Mouse (Mus musculus): ENCODE measurements around the gene Smyd4. TPM values are rescaled to one million over a fixed set of nuclear protein-coding genes. Genes with fewer than 3 reads are reported as not detected.

The Smyd4 gene
- total RNA-seq, 1 experiment: 28.3 TPM

DNA sequence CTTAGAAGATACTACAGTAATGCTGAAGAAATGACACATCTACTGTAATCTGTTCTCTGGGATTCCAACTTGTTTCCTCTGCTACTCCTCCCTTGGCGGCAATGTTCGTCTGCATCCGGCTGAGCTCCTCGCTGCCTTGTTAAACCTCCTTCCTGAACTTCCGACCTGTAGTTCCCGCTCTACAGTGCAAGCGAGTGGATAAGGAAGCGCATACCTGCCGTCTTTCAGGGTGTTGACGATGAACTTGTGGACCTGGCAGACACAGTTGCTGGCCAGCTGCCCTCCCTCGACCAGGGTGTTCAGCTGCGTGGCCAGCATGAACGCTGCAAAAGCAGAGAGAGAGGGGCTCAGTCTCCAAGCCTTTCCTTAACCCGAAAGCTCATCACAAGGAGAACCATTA lies 8.2 kb upstream of the Smyd4 start:
- no peak overlapping the region for H3K4me3 ChIP-seq (ENCODE audit: insufficient read depth in 1 of 2, low read depth in 1 of 2, low read length in 2 of 2, poor library complexity in 1 of 2, severe bottlenecking in 1 of 2)
- no peak for TF ChIP-seq HCFC1 (IDR thresholded peaks at IDR 0.05; ENCODE audit: borderline replicate concordance, insufficient read depth, low read length)
- no peak for TF ChIP-seq ZNF384 (IDR thresholded peaks at IDR 0.05; ENCODE audit: low read depth, low read length)
- no peak for TF ChIP-seq MAFK (IDR thresholded peaks at IDR 0.05; ENCODE audit: insufficient read depth, low read depth, low read length)
- no peak for TF ChIP-seq CHD2 (IDR thresholded peaks at IDR 0.05; ENCODE audit: low read depth, low read length)
- no peak for TF ChIP-seq ZC3H11A (IDR thresholded peaks at IDR 0.05; ENCODE audit: borderline replicate concordance, low read depth, low read length)
- peaks cover 44% of the 10 kb centered on the region for H3K36me3 ChIP-seq (ENCODE audit: control insufficient read depth, insufficient read depth, low read length, poor library complexity, severe bottlenecking)
- DNase-seq (ENCODE audit: low read depth, low spot score): no peak
- in situ Hi-C loops (cut with MboI; ENCODE audit: low sequenced_read_pairs in 2 of 2, unreplicated experiment in 2 of 2): no loop called here
- 0 out of 2 replicates have a peak overlapping the region, but pooled peaks have one; percentile 22 for H3K9ac ChIP-seq (ENCODE audit: insufficient read depth, low read depth, low read length, poor library complexity, severe bottlenecking)
- H3K4me1 ChIP-seq (ENCODE audit: control insufficient read depth in 2 of 2, insufficient read depth in 2 of 2, low read length in 2 of 2, poor library complexity in 1 of 2): peaks cover 0 to 5% of the 10 kb centered on the region in 2 experiments; a peak in 3 of 4 replicates
- H3K9me3 ChIP-seq (ENCODE audit: control insufficient read depth, insufficient read depth, low read depth, low read length): no peaks in the 10 kb centered on the region
- no peak overlapping the region for H3K27ac ChIP-seq (ENCODE audit: insufficient read depth, low read depth, low read length, poor library complexity, severe bottlenecking)

DNA sequence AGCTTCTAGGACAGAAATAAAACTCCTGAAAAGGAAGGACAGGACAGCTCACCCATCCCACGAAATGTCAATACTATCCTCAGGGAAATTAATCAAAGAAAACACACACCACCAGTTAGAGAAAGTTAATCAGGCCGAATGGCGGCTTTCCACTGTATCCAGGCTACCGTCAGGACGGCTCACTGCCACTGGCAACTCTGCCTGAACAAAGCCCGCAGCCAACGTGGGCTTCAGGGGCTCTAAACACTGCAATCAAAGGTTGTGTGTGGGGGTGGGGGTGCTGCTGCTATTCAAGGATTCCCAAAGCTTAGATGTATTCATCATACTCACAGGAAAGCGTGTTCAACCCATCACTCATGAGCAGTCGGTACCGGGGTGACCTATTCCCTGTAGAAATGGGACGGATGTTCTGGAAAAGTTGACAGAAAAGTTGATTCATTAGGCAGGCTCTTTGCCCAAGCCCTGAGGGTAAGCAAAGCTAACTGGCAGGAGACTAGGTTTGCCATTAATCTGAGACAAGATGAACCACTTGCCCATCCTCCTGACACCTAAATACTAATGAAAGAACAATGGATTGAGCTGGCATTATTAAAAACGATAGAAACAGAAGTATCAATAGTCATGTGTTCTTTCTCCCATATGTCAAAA lies 7.4 kb upstream of the Smyd4 start:
- peaks cover 42% of the 10 kb centered on the region for H3K36me3 ChIP-seq (ENCODE audit: control insufficient read depth, insufficient read depth, low read length, poor library complexity, severe bottlenecking)
- no peak overlapping the region for H3K9ac ChIP-seq (ENCODE audit: insufficient read depth, low read depth, low read length, poor library complexity, severe bottlenecking)
- in situ Hi-C loops (cut with MboI; ENCODE audit: low sequenced_read_pairs in 2 of 2, unreplicated experiment in 2 of 2): no loop called here
- H3K4me1 ChIP-seq (ENCODE audit: control insufficient read depth in 2 of 2, insufficient read depth in 2 of 2, low read length in 2 of 2, poor library complexity in 1 of 2): peaks cover 0 to 5% of the 10 kb centered on the region in 2 experiments; a peak in 2 of 4 replicates
- no peaks in the 10 kb centered on the region for H3K9me3 ChIP-seq (ENCODE audit: control insufficient read depth, insufficient read depth, low read depth, low read length)
- H3K4me3 ChIP-seq (ENCODE audit: insufficient read depth in 1 of 2, low read depth in 1 of 2, low read length in 2 of 2, poor library complexity in 1 of 2, severe bottlenecking in 1 of 2): no peak overlapping the region
- no peak overlapping the region for H3K27ac ChIP-seq (ENCODE audit: insufficient read depth, low read depth, low read length, poor library complexity, severe bottlenecking)
- TF ChIP-seq ZC3H11A (IDR thresholded peaks at IDR 0.05; ENCODE audit: borderline replicate concordance, low read depth, low read length) (no peak), ZNF384 (IDR thresholded peaks at IDR 0.05; ENCODE audit: low read depth, low read length) (no peak), CHD2 (IDR thresholded peaks at IDR 0.05; ENCODE audit: low read depth, low read length) (no peak), HCFC1 (IDR thresholded peaks at IDR 0.05; ENCODE audit: borderline replicate concordance, insufficient read depth, low read length) (no peak), MAFK (IDR thresholded peaks at IDR 0.05; ENCODE audit: insufficient read depth, low read depth, low read length) (no peak)
- no peak for DNase-seq (ENCODE audit: low read depth, low spot score)

DNA sequence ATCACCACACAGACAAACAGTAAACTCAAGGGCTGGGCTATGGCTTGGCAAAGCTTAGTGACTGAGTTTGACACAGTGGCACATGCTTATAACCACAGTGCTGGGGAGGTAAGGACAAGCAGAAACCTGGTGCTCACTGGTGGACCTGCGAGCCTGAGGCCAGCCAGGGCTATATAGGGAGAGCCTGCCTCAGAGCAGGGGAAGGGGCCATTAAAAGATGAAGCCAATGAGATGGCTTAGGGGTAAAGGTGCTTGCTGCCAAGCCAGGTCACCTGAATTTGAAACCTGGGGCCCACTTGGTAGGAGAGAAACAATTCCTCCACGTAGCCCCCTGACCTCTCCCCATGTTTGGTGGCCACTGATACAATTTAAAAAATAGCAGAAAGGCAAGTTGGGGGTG lies 5.1 kb upstream of the Smyd4 start:
- Histone ChIP-seq H3K4me3 (ENCODE audit: insufficient read depth in 1 of 2, low read depth in 1 of 2, low read length in 2 of 2, poor library complexity in 1 of 2, severe bottlenecking in 1 of 2) (no peak overlapping the region), H3K4me1 (ENCODE audit: control insufficient read depth in 2 of 2, insufficient read depth in 2 of 2, low read length in 2 of 2, poor library complexity in 1 of 2) (peaks cover 0 to 6% of the 10 kb centered on the region in 2 experiments; a peak in 2 of 4 replicates), H3K27ac (ENCODE audit: insufficient read depth, low read depth, low read length, poor library complexity, severe bottlenecking) (no peak overlapping the region), H3K9me3 (ENCODE audit: control insufficient read depth, insufficient read depth, low read depth, low read length) (no peaks in the 10 kb centered on the region), H3K9ac (ENCODE audit: insufficient read depth, low read depth, low read length, poor library complexity, severe bottlenecking) (no peak overlapping the region), H3K36me3 (ENCODE audit: control insufficient read depth, insufficient read depth, low read length, poor library complexity, severe bottlenecking) (peaks cover 23% of the 10 kb centered on the region)
- DNase-seq (ENCODE audit: low read depth, low spot score): no peak
- no peak for TF ChIP-seq ZNF384 (IDR thresholded peaks at IDR 0.05; ENCODE audit: low read depth, low read length)
- TF ChIP-seq HCFC1 (IDR thresholded peaks at IDR 0.05; ENCODE audit: borderline replicate concordance, insufficient read depth, low read length): no peak
- TF ChIP-seq MAFK (IDR thresholded peaks at IDR 0.05; ENCODE audit: insufficient read depth, low read depth, low read length): no peak
- TF ChIP-seq CHD2 (IDR thresholded peaks at IDR 0.05; ENCODE audit: low read depth, low read length): no peak
- TF ChIP-seq ZC3H11A (IDR thresholded peaks at IDR 0.05; ENCODE audit: borderline replicate concordance, low read depth, low read length): no peak
- in situ Hi-C loops (cut with MboI; ENCODE audit: low sequenced_read_pairs in 2 of 2, unreplicated experiment in 2 of 2): no loop called here

DNA sequence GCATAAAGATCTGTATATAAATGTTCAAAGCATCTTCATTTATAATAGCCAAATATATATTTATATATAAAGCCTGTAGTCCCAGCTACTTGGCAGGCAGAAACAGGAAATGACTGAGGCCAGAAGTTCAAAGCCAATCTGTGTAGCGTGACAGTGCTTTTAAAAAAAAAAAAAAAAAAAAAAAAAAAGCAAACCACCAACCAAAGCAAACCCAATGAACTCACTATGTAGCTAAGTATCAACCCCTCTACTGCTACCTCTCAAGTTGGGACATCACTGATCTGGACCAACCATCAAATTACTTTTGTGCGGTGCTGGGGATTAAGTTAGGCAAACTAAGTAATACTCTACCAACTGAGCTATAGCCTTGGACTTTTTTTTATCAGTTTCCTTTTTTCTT lies 4.1 kb upstream of the Smyd4 start:
- H3K4me3 ChIP-seq (ENCODE audit: insufficient read depth in 1 of 2, low read depth in 1 of 2, low read length in 2 of 2, poor library complexity in 1 of 2, severe bottlenecking in 1 of 2): no peak overlapping the region
- DNase-seq (ENCODE audit: low read depth, low spot score): no peak
- peaks cover 17% of the 10 kb centered on the region for H3K36me3 ChIP-seq (ENCODE audit: control insufficient read depth, insufficient read depth, low read length, poor library complexity, severe bottlenecking)
- in situ Hi-C loops (cut with MboI; ENCODE audit: low sequenced_read_pairs in 2 of 2, unreplicated experiment in 2 of 2): no loop called here
- H3K27ac ChIP-seq (ENCODE audit: insufficient read depth, low read depth, low read length, poor library complexity, severe bottlenecking): no peak overlapping the region
- no peak overlapping the region for H3K9ac ChIP-seq (ENCODE audit: insufficient read depth, low read depth, low read length, poor library complexity, severe bottlenecking)
- H3K9me3 ChIP-seq (ENCODE audit: control insufficient read depth, insufficient read depth, low read depth, low read length): no peaks in the 10 kb centered on the region
- H3K4me1 ChIP-seq (ENCODE audit: control insufficient read depth in 2 of 2, insufficient read depth in 2 of 2, low read length in 2 of 2, poor library complexity in 1 of 2): peaks cover 4 to 6% of the 10 kb centered on the region in 2 experiments; a peak in 2 of 4 replicates
- TF ChIP-seq ZNF384 (IDR thresholded peaks at IDR 0.05; ENCODE audit: low read depth, low read length) (peak; percentile 82), MAFK (IDR thresholded peaks at IDR 0.05; ENCODE audit: insufficient read depth, low read depth, low read length) (no peak), HCFC1 (IDR thresholded peaks at IDR 0.05; ENCODE audit: borderline replicate concordance, insufficient read depth, low read length) (no peak), ZC3H11A (IDR thresholded peaks at IDR 0.05; ENCODE audit: borderline replicate concordance, low read depth, low read length) (no peak)

Measured in ES-E14 (cell line).